Mouse (Mus musculus) heart, postnatal 0 days (tissue): Measurements from ENCODE around the gene Tcf25.

Experiments used
- CTCF ChIP-seq: IDR thresholded peaks from 2 replicates; pipeline ENCODE4 v1.5.1; 2016; ENCODE audit warnings: antibody characterized with exemption, control low read depth, low read depth
- EP300 ChIP-seq: IDR thresholded peaks from 2 replicates; pipeline ENCODE4 v1.6.1; 2016; ENCODE audit warnings: antibody characterized with exemption, low read depth

GRCm38 (mm10) chr8:123419711-123420110, 46.2 kb downstream of the Tcf25 start:
- no peak for TF ChIP-seq EP300
- no peak for TF ChIP-seq CTCF
